ENCODE assay signal across 18 mouse cellular contexts in genomic region chr2:162001016-162001415, GRCm38 (mm10).
A peak's percentile ranks its signal among the peaks of the same experiment; 100 is the strongest.
DNase-seq lines count a peak whose midpoint lies in the region; ATAC-seq lines count a peak whose summit lies in the region.
"Had no signal": no experiment of that assay in that cellular context is flagged by ENCODE, and none has a peak within 500 bp of the region (broad histone marks: within the 10 kb centered on the region; RNA-seq: fewer than 3 reads in every experiment).

No protein-coding gene starts in this region.

- H3K27me3 ChIP-seq in hindbrain, embryonic 13.5 days, result no peaks in the 10 kb centered on the region
- no peaks in the 10 kb centered on the region for H3K27me3 ChIP-seq in hindbrain, embryonic 12.5 days
- no peaks in the 10 kb centered on the region for H3K27me3 ChIP-seq in neural tube, embryonic 15.5 days (replicated peaks)
- H3K27me3 ChIP-seq: limb, embryonic 13.5 days; liver, embryonic 15.5 days; Patski had no signal

- no peaks in the 10 kb centered on the region for H3K36me3 ChIP-seq in hindbrain, embryonic 13.5 days
- H3K36me3 ChIP-seq in hindbrain, embryonic 12.5 days, result no peaks in the 10 kb centered on the region
- no peaks in the 10 kb centered on the region for H3K36me3 ChIP-seq in neural tube, embryonic 15.5 days
- H3K36me3 ChIP-seq: limb, embryonic 13.5 days; liver, embryonic 15.5 days had no signal

- no peaks in the 10 kb centered on the region for H3K9me3 ChIP-seq in hindbrain, embryonic 13.5 days
- no peaks in the 10 kb centered on the region for H3K9me3 ChIP-seq in hindbrain, embryonic 12.5 days (replicated peaks)
- H3K9me3 ChIP-seq in neural tube, embryonic 15.5 days (replicated peaks), result no peaks in the 10 kb centered on the region
- H3K9me3 ChIP-seq: limb, embryonic 13.5 days; liver, embryonic 15.5 days had no signal

- 0 out of 2 replicates have a peak overlapping the region, but pooled peaks have one; percentile 35 for H3K27ac ChIP-seq in hindbrain, embryonic 13.5 days
- no peak overlapping the region for H3K27ac ChIP-seq in hindbrain, embryonic 12.5 days
- H3K27ac ChIP-seq in neural tube, embryonic 15.5 days (replicated peaks), result peak overlapping the region; percentile 39; the same call in 1 of the 2 replicates
- H3K27ac ChIP-seq: limb, embryonic 13.5 days; liver, embryonic 15.5 days had no signal

- no peak for ATAC-seq in hindbrain, embryonic 13.5 days (ENCODE audit: low FRiP score)
- no peak for ATAC-seq in hindbrain, embryonic 12.5 days (ENCODE audit: low FRiP score)
- ATAC-seq in neural tube, embryonic 15.5 days (ENCODE audit: low FRiP score), result no peak
- ATAC-seq: activated CD4-positive, CD25-positive, alpha-beta regulatory T cell, adult 4 months; lung, postnatal 0 days; Patski had no signal

- H3K4me2 ChIP-seq in hindbrain, embryonic 13.5 days, result no peak overlapping the region
- H3K4me2 ChIP-seq in hindbrain, embryonic 12.5 days (replicated peaks), result no peak overlapping the region
- H3K4me2 ChIP-seq in neural tube, embryonic 15.5 days, result no peak overlapping the region
- H3K4me2 ChIP-seq: limb, embryonic 13.5 days; liver, embryonic 15.5 days had no signal

- H3K4me3 ChIP-seq in hindbrain, embryonic 13.5 days, result no peak overlapping the region
- no peak overlapping the region for H3K4me3 ChIP-seq in hindbrain, embryonic 12.5 days
- no peak overlapping the region for H3K4me3 ChIP-seq in neural tube, embryonic 15.5 days (replicated peaks)
- H3K4me3 ChIP-seq: erythroblast, embryonic 14.5 days; limb, embryonic 13.5 days; liver, embryonic 15.5 days had no signal

- no peak overlapping the region for H3K9ac ChIP-seq in hindbrain, embryonic 13.5 days
- H3K9ac ChIP-seq in hindbrain, embryonic 12.5 days, result no peak overlapping the region
- no peak overlapping the region for H3K9ac ChIP-seq in neural tube, embryonic 15.5 days (replicated peaks)
- H3K9ac ChIP-seq: limb, embryonic 13.5 days; liver, embryonic 15.5 days had no signal

- no peaks in the 10 kb centered on the region; the same call in 1 of the 2 replicates for H3K4me1 ChIP-seq in hindbrain, embryonic 13.5 days (replicated peaks)
- H3K4me1 ChIP-seq in hindbrain, embryonic 12.5 days, result no peaks in the 10 kb centered on the region
- peaks cover 7% of the 10 kb centered on the region; the same call in 1 of the 2 replicates for H3K4me1 ChIP-seq in neural tube, embryonic 15.5 days
- H3K4me1 ChIP-seq: limb, embryonic 13.5 days; liver, embryonic 15.5 days had no signal

- DNase-seq in neural tube, embryonic 10.5 days (ENCODE audit: extremely low spot score, low spot score), result no peak
- peak; percentile 46 for DNase-seq in cerebellum, adult 9-10 months
- no peak for DNase-seq in adrenal gland, adult 2 months
- no peak for DNase-seq in B cell, adult 2 months
- DNase-seq: adrenal gland, postnatal 25 days; gastrocnemius, postnatal 14 days; kidney, adult 18-20 months; kidney, postnatal 10 days; thymus, adult 18-20 months had no signal

- 52% methylated on average over 7 of the region's 7 CpGs for WGBS in hindbrain, embryonic 13.5 days
- 65% methylated on average over 7 of the region's 7 CpGs for WGBS in hindbrain, embryonic 12.5 days
- WGBS in neural tube, embryonic 15.5 days, result 44% methylated on average over 7 of the region's 7 CpGs
